Mouse (Mus musculus) lung, adult 2 months (tissue): ENCODE measurements around the gene Pla2g12a. TPM values are rescaled to one million over a fixed set of nuclear protein-coding genes. Genes with fewer than 3 reads are reported as not detected.

Experiments
- DNase-seq: peaks from one replicate; pipeline ENCODE4 v3.0.0; 2022
- H3K4me1 ChIP-seq: fragments of 200-500 bp; 2 replicates; pipeline ENCODE4 v1.6.1; 2011; ENCODE audit warnings: low read length; ENCODE audit not compliant: control insufficient read depth, insufficient read depth
- H3K4me3 ChIP-seq: fragments of 200-500 bp; replicated peaks from 2 replicates; pipeline ENCODE3; 2011; ENCODE audit warnings: low read depth, mild to moderate bottlenecking, control low read depth, low read length; ENCODE audit errors: extremely low read depth
- CTCF ChIP-seq: fragments of 200-500 bp; IDR thresholded peaks from 2 replicates; pipeline ENCODE4 v1.5.1; 2011; ENCODE audit warnings: mild to moderate bottlenecking, low read length, control low read depth; ENCODE audit not compliant: insufficient read depth
- POLR2A ChIP-seq: fragments of 200-500 bp; IDR thresholded peaks from 2 replicates; pipeline ENCODE4 v1.6.1; 2011; ENCODE audit warnings: low read depth, mild to moderate bottlenecking, control low read depth, low read length, borderline replicate concordance; ENCODE audit errors: extremely low read depth
- WGBS: fragments of 180-500 bp; shearing (Covaris S2); methylation state at CpG from one replicate; pipeline ENCODE4 v1.1.7; 2018; 5-methylcytosine and 5-hydroxymethylcytosine counted together
- polyA plus RNA-seq: library from polyadenylated mRNA; depleted of rRNA; stranded (reverse); fragments of >200 nt; gene quantifications from 2 replicates; pipeline ENCODE4 v1.2.3, GENCODE M21; 2012; rRNA removed

Gene Pla2g12a
- 36.4 and 39.1 TPM in 2 replicates for polyA plus RNA-seq

- WGBS = under 1% methylated on average over 66 of the region's 66 CpGs
- Histone ChIP-seq H3K4me3 (peak within 1 kb of the TSS; percentile 84), H3K4me1 (no peaks in the 10 kb centered on the region)
- peak; percentile 80 for DNase-seq
- TF ChIP-seq CTCF (no peak), POLR2A (0 out of 2 replicates have a peak, but pooled peaks have one; percentile 27)
These were observed at the start of gene Pla2g12a for GRCm38 (mm10) chr3:129878405-129879021. Gene Pla2g12a (plus strand): TSS chr3:129878606.

DNA sequence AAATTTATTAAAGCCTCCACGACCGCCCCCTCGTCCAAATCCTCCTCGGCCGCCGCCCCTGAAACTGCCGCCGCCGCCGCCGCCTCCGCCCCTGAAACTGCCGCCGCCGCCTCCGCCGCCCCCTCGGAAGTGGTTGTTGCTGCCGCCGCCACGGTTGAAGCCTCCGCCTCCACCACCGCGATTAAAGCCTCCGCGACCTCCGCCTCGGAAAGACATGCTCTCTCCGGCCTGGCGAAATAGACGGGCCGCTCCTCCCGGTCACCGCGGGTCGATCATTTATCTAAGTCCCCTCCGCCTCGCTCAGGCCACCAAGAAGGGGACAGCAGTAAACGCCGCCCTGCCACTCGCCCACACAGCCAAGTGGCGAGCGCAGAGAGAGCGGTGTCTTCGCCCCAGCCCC, 47.8 kb upstream of the Pla2g12a start:
- WGBS = under 1% methylated on average over 45 of the region's 45 CpGs
- TF ChIP-seq POLR2A (no peak), CTCF (no peak)
- H3K4me1 ChIP-seq = no peaks in the 10 kb centered on the region; the same call in 1 of the 2 replicates
- H3K4me3 ChIP-seq = peak overlapping the region; percentile 90
- no peak for DNase-seq

DNA sequence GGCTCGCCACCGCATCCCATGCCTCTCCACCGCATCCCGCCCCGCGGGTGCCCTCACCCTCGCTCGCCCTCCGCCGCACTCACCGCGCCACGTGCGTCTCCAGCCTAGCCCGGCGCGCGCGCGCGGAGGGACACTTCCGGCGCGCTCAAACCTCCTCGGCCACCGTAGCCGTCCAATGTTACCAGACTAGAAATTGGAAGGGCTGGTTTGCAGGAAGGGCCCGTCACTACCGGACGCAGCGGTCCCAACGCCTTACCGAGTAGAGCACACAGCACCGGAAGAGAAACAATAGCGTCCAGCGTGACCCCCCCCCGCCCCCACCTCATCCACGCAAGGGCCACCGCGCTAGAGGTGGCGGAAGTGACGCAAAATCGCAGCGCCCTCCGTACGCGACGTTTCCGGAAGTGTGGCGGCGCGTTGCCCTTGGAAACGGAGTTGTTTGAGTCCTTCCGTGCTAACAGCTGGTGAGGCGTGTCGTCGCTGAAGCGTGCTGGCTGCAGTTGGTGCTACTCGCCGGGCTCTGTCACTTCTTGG, 47.3 kb upstream of the Pla2g12a start, which contains the start of gene Gar1:
TSS of gene Gar1 (minus strand) at position 362 of the 534 bp plus-strand sequence.
- Histone ChIP-seq H3K4me1 (no peaks in the 10 kb centered on the region; the same call in 1 of the 2 replicates), H3K4me3 (peak within 1 kb of the TSS; percentile 90)
- DNase-seq = peak; percentile 93
- under 1% methylated on average over 60 of the region's 60 CpGs for WGBS
- TF ChIP-seq POLR2A (peak; percentile 45; the same call in 1 of the 2 replicates), CTCF (no peak)

GRCm38 (mm10) chr3:129835388-129835934, 42.9 kb upstream of the Pla2g12a start, which contains the start of gene Cfi:
Gene Cfi (plus strand): TSS chr3:129835884.
- WGBS = 40% methylated on average over 6 of the region's 6 CpGs

DNA sequence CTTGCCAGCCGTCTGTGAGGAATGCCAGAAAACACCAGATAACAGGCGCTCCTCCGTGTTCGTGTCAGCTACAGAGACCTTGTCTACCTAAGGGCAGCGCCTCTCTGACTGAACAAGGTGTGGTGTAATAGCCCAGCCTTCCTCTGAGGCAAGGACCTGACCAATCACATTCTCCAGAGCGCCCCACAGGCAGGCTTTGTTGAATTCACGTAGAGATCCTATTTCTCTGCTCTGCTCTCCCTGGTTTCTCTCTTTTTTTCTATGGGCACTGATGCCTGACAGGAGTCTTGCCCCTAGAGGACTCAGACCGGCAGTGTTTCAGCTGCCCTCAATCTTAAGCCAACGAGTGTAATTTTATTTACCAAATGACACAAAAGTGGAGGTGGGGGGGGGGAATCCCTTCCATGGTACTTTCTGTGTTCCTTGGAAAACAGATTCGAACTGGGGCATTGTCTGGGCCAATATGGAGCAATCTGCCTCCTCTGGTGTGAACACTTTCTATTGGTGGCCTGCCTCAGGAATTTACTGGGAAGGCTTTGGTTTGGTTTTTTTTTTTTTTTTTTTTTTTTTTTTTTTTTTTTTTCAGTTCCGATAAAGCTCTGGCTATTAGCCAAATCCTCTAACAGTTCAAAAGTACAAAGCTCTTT, 42.2 kb upstream of the Pla2g12a start:
- TF ChIP-seq CTCF = no peak
- peak; percentile 26; the same call in 1 of the 2 replicates for TF ChIP-seq POLR2A
- WGBS = 16% methylated on average over 11 of the region's 11 CpGs
- Histone ChIP-seq H3K4me1 (no peaks in the 10 kb centered on the region; the same call in 1 of the 2 replicates), H3K4me3 (peak overlapping the region; percentile 47)
- peak; percentile 12 for DNase-seq

More at GRCm38 (mm10) chr3:129835388-129835934, 42.9 kb upstream of the Pla2g12a start, which contains the start of gene Cfi:
- H3K4me1 ChIP-seq = no peaks in the 10 kb centered on the region; the same call in 1 of the 2 replicates
- H3K4me3 ChIP-seq = peak within 1 kb of the TSS; percentile 47
- no peak for DNase-seq
- TF ChIP-seq POLR2A (no peak), CTCF (no peak)

DNA sequence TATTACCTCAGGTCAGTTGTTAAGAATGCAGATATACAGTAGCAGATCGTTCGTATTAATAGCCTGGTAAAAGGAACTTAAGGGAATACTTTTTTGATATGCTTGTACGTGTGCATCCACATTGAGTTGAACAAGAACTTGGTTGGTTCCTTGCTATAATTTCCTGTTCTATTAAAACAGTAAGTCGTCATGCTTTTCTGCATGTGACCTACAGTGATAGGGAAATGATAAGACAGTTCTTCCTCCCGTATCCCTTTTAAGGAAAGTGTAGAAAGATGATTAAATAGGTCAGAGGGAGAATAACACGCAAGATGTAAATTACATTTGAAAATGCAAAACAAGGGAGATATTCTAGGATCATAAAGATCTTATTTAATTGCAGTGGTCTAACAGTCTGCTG, 41.4 kb upstream of the Pla2g12a start:
- Histone ChIP-seq H3K4me3 (no peak overlapping the region), H3K4me1 (no peaks in the 10 kb centered on the region; the same call in 1 of the 2 replicates)
- no peak for DNase-seq
- TF ChIP-seq POLR2A (no peak), CTCF (no peak)
- 64% methylated on average over 6 of the region's 6 CpGs for WGBS

- Histone ChIP-seq H3K4me1 (no peaks in the 10 kb centered on the region; the same call in 1 of the 2 replicates), H3K4me3 (no peak overlapping the region)
- TF ChIP-seq CTCF = no peak
- TF ChIP-seq POLR2A = no peak
- DNase-seq = no peak
- 44% methylated on average over 7 of the region's 7 CpGs for WGBS
These were observed 40.4 kb upstream of the Pla2g12a start for GRCm38 (mm10) chr3:129838017-129838416.

DNA sequence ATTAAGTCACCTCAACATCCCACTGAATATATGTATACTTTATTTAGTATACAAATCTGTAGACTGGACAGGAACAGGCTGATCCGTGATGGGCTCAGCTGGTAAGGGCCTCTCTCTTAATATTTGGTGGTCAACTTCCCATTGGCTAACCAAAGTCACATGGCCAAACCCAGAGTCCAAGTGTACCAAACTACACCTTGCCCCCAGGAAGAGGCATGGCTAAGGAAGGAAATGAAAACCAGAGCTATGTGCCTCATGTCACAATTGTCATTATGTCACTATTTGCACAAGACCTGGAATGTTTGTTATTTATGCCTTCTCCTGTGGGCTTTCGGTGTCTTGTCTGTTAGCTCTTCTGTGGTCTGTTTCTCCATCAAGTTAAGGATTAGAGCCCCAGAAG, 32.5 kb upstream of the Pla2g12a start:
- H3K4me3 ChIP-seq = no peak overlapping the region
- no peak for TF ChIP-seq CTCF
- no peak for TF ChIP-seq POLR2A

GRCm38 (mm10) chr3:129846846-129847245, 31.6 kb upstream of the Pla2g12a start:
- WGBS = 78% methylated on average over 7 of the region's 7 CpGs
- no peak for TF ChIP-seq POLR2A
- no peak for TF ChIP-seq CTCF
- H3K4me1 ChIP-seq = no peaks in the 10 kb centered on the region
- no peak for DNase-seq
- H3K4me3 ChIP-seq = no peak overlapping the region

More for the DNA sequence above, 32.5 kb upstream of the Pla2g12a start:
- H3K4me1 ChIP-seq = no peaks in the 10 kb centered on the region
- DNase-seq = no peak
- WGBS = 65% methylated on average over 2 of the region's 2 CpGs
